Mouse (Mus musculus): Measurements from ENCODE around the gene Dync1li1. TPM values are rescaled to one million over a fixed set of nuclear protein-coding genes. Genes with fewer than 3 reads are reported as not detected.

Gene Dync1li1
- polyA plus RNA-seq, 1 experiment from 2014 or later: 84.0 TPM

- Histone ChIP-seq H3K9me3 (ENCODE audit: control insufficient read depth, low read length) (no peaks in the 10 kb centered on the region), H3K4me3 (ENCODE audit: low read depth, low read length) (no peak overlapping the region), H3K4me1 (replicated peaks; ENCODE audit: control insufficient read depth, insufficient read depth, low read length) (no peaks in the 10 kb centered on the region), H3K36me3 (ENCODE audit: control insufficient read depth, insufficient read depth, low read length) (no peaks in the 10 kb centered on the region), H3K9ac (ENCODE audit: low read length) (no peak overlapping the region), H3K4me2 (ENCODE audit: low read depth, low read length, severe bottlenecking) (no peak overlapping the region), H3K27ac (ENCODE audit: low read depth, low read length) (no peak overlapping the region), H3K27me3 (ENCODE audit: control insufficient read depth, insufficient read depth, low read length) (no peaks in the 10 kb centered on the region)
- DNase-seq (ENCODE audit: low spot score): no peak
- 92% methylated on average over 15 of the region's 16 CpGs for WGBS
- no peak for ATAC-seq (replicated peaks; ENCODE audit: low FRiP score)
Observed at GRCm38 (mm10) chr9:114699882-114700665, 11.5 kb downstream of the Dync1li1 start.

GRCm38 (mm10) chr9:114701031-114701430 lies 12.4 kb downstream of the Dync1li1 start:
- Histone ChIP-seq H3K4me3 (ENCODE audit: low read depth, low read length) (no peak overlapping the region), H3K27me3 (ENCODE audit: control insufficient read depth, insufficient read depth, low read length) (no peaks in the 10 kb centered on the region), H3K36me3 (ENCODE audit: control insufficient read depth, insufficient read depth, low read length) (no peaks in the 10 kb centered on the region; the same call in 1 of the 2 replicates), H3K4me1 (replicated peaks; ENCODE audit: control insufficient read depth, insufficient read depth, low read length) (no peaks in the 10 kb centered on the region), H3K4me2 (ENCODE audit: low read depth, low read length, severe bottlenecking) (no peak overlapping the region), H3K9ac (ENCODE audit: low read length) (no peak overlapping the region), H3K9me3 (ENCODE audit: control insufficient read depth, low read length) (no peaks in the 10 kb centered on the region), H3K27ac (ENCODE audit: low read depth, low read length) (no peak overlapping the region)
- no peak for DNase-seq (ENCODE audit: low spot score)
- 94% methylated on average over 2 of the region's 2 CpGs for WGBS
- ATAC-seq (replicated peaks; ENCODE audit: low FRiP score): no peak

- WGBS: 92% methylated on average over 4 of the region's 4 CpGs
- Histone ChIP-seq H3K4me1 (replicated peaks; ENCODE audit: control insufficient read depth, insufficient read depth, low read length) (no peaks in the 10 kb centered on the region), H3K27ac (ENCODE audit: low read depth, low read length) (no peak overlapping the region), H3K4me3 (ENCODE audit: low read depth, low read length) (no peak overlapping the region), H3K36me3 (ENCODE audit: control insufficient read depth, insufficient read depth, low read length) (no peaks in the 10 kb centered on the region; the same call in 1 of the 2 replicates), H3K4me2 (ENCODE audit: low read depth, low read length, severe bottlenecking) (no peak overlapping the region), H3K9ac (ENCODE audit: low read length) (no peak overlapping the region), H3K9me3 (ENCODE audit: control insufficient read depth, low read length) (no peaks in the 10 kb centered on the region), H3K27me3 (ENCODE audit: control insufficient read depth, insufficient read depth, low read length) (no peaks in the 10 kb centered on the region)
- DNase-seq (ENCODE audit: low spot score) (no peak), ATAC-seq (replicated peaks; ENCODE audit: low FRiP score) (no peak)
Observed at GRCm38 (mm10) chr9:114701921-114702320, 13.3 kb downstream of the Dync1li1 start.

- WGBS: 91% methylated on average over 4 of the region's 4 CpGs
- Histone ChIP-seq H3K9me3 (ENCODE audit: control insufficient read depth, low read length) (no peaks in the 10 kb centered on the region), H3K4me3 (ENCODE audit: low read depth, low read length) (no peak overlapping the region), H3K4me1 (replicated peaks; ENCODE audit: control insufficient read depth, insufficient read depth, low read length) (no peaks in the 10 kb centered on the region), H3K36me3 (ENCODE audit: control insufficient read depth, insufficient read depth, low read length) (no peaks in the 10 kb centered on the region; the same call in 1 of the 2 replicates), H3K4me2 (ENCODE audit: low read depth, low read length, severe bottlenecking) (no peak overlapping the region), H3K9ac (ENCODE audit: low read length) (no peak overlapping the region), H3K27ac (ENCODE audit: low read depth, low read length) (no peak overlapping the region), H3K27me3 (ENCODE audit: control insufficient read depth, insufficient read depth, low read length) (no peaks in the 10 kb centered on the region)
- DNase-seq (ENCODE audit: low spot score) (no peak), ATAC-seq (replicated peaks; ENCODE audit: low FRiP score) (no peak)
Observed at GRCm38 (mm10) chr9:114707805-114708204, 19.2 kb downstream of the Dync1li1 start.

- WGBS: 84% methylated on average over 7 of the region's 7 CpGs
- no peaks in the 10 kb centered on the region for H3K9me3 ChIP-seq (ENCODE audit: control insufficient read depth, low read length)
- no peak overlapping the region for H3K9ac ChIP-seq (ENCODE audit: low read length)
- H3K27me3 ChIP-seq (ENCODE audit: control insufficient read depth, insufficient read depth, low read length): no peaks in the 10 kb centered on the region
- no peak overlapping the region for H3K4me3 ChIP-seq (ENCODE audit: low read depth, low read length)
- H3K36me3 ChIP-seq (ENCODE audit: control insufficient read depth, insufficient read depth, low read length): no peaks in the 10 kb centered on the region; the same call in 1 of the 2 replicates
- ATAC-seq (replicated peaks; ENCODE audit: low FRiP score) (no peak), DNase-seq (ENCODE audit: low spot score) (no peak)
- H3K4me2 ChIP-seq (ENCODE audit: low read depth, low read length, severe bottlenecking): no peak overlapping the region
- H3K4me1 ChIP-seq (replicated peaks; ENCODE audit: control insufficient read depth, insufficient read depth, low read length): no peaks in the 10 kb centered on the region
- H3K27ac ChIP-seq (ENCODE audit: low read depth, low read length): no peak overlapping the region
Observed at GRCm38 (mm10) chr9:114710345-114710744, 21.8 kb downstream of the Dync1li1 start.

DNA sequence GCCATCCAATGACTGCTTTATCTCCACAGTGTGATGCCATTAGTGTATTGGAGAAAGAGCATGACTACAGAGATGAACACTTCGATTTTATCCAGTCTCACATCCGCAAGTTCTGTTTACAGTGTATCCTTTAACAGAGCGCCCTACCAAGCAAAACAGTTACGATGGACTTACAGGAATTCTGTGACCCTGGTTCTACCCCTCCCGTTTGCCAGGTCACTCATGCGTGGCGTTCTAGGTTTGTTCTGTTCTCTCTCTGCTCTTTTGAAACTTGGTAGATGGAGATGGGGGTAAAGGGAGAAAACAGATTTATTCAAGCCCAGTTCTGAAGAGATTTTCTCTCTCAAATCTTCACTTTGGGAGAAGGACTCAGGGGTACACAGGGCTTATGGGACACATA lies 24.9 kb downstream of the Dync1li1 start:
- no peak overlapping the region for H3K4me2 ChIP-seq (ENCODE audit: low read depth, low read length, severe bottlenecking)
- no peaks in the 10 kb centered on the region for H3K9me3 ChIP-seq (ENCODE audit: control insufficient read depth, low read length)
- H3K27me3 ChIP-seq (ENCODE audit: control insufficient read depth, insufficient read depth, low read length): no peaks in the 10 kb centered on the region
- WGBS: 92% methylated on average over 7 of the region's 7 CpGs
- no peak overlapping the region for H3K27ac ChIP-seq (ENCODE audit: low read depth, low read length)
- DNase-seq (ENCODE audit: low spot score) (no peak), ATAC-seq (replicated peaks; ENCODE audit: low FRiP score) (no peak)
- H3K9ac ChIP-seq (ENCODE audit: low read length): no peak overlapping the region
- no peak overlapping the region for H3K4me3 ChIP-seq (ENCODE audit: low read depth, low read length)
- H3K36me3 ChIP-seq (ENCODE audit: control insufficient read depth, insufficient read depth, low read length): no peaks in the 10 kb centered on the region; the same call in 1 of the 2 replicates
- H3K4me1 ChIP-seq (replicated peaks; ENCODE audit: control insufficient read depth, insufficient read depth, low read length): no peaks in the 10 kb centered on the region

DNA sequence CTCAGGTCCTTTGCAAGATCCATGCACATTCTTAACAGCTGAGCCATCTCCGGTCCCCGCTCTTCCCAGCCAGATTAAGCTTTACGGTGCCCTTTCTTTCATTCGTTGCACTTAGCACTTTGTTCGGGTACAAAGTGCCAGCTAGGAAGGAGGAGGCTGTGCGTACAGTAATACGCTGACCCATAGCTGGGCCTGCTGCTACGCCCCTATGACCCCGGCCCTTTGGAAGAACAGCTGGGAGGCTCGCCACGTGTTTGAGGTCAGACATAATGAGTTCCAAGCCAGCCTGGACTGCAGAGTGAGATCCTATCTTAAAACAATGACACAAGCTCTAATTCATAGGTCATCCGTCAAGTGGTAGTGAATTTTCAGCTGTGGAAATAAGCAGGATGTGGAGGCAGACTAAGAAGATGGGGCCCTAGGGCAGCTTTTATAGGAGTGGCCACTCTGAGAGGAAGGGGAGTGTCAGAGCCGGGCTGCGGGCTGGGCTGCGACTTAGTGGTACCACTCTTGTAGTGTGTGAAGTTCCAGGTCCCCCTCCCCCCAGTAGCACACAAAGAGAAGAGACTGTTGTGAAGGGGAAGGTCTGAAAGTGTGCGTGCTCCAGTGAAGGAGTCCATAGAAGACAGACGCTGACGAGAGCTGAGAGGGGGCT lies 28.2 kb downstream of the Dync1li1 start:
- no peak for DNase-seq (ENCODE audit: low spot score)

DNA sequence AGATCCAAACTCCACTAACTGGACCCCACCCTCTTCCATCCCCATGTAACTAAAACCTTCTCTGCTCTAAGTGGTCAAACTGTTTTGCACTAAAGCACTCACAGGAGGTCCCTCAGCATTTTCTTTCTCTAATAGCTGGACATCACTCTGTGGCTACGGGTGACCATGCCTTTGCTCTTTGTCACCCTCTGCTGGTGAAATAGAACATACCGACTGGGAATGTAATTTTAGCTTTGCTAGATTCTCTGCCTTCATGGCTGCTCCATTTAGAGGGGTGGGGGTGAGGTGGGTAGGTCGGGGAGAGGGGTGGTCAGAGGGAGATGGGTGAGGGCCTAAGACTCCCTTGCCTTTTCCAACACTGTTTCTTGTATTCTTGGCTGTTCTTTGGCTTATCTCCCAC lies 38.7 kb downstream of the Dync1li1 start:
- WGBS: 2% methylated on average over 3 of the region's 3 CpGs
- H3K9me3 ChIP-seq (ENCODE audit: control insufficient read depth, low read length): no peaks in the 10 kb centered on the region
- H3K4me1 ChIP-seq (replicated peaks; ENCODE audit: control insufficient read depth, insufficient read depth, low read length): no peaks in the 10 kb centered on the region
- H3K4me3 ChIP-seq (ENCODE audit: low read depth, low read length): no peak overlapping the region
- no peak overlapping the region for H3K27ac ChIP-seq (ENCODE audit: low read depth, low read length)
- no peak for DNase-seq (ENCODE audit: low spot score)
- H3K27me3 ChIP-seq (ENCODE audit: control insufficient read depth, insufficient read depth, low read length): no peaks in the 10 kb centered on the region
- H3K36me3 ChIP-seq (ENCODE audit: control insufficient read depth, insufficient read depth, low read length): peaks cover 2% of the 10 kb centered on the region
- ATAC-seq (replicated peaks; ENCODE audit: low FRiP score): no peak
- H3K9ac ChIP-seq (ENCODE audit: low read length): no peak overlapping the region
- H3K4me2 ChIP-seq (ENCODE audit: low read depth, low read length, severe bottlenecking): no peak overlapping the region

More for the DNA sequence above, 28.2 kb downstream of the Dync1li1 start:
- H3K27ac ChIP-seq (ENCODE audit: low read depth, low read length): no peak overlapping the region
- H3K9ac ChIP-seq (ENCODE audit: low read length): no peak overlapping the region
- H3K4me1 ChIP-seq (replicated peaks; ENCODE audit: control insufficient read depth, insufficient read depth, low read length): no peaks in the 10 kb centered on the region
- no peak overlapping the region for H3K4me3 ChIP-seq (ENCODE audit: low read depth, low read length)
- H3K4me2 ChIP-seq (ENCODE audit: low read depth, low read length, severe bottlenecking): no peak overlapping the region
- 86% methylated on average over 18 of the region's 18 CpGs for WGBS
- H3K27me3 ChIP-seq (ENCODE audit: control insufficient read depth, insufficient read depth, low read length): no peaks in the 10 kb centered on the region
- peaks cover 3% of the 10 kb centered on the region; the same call in 1 of the 2 replicates for H3K36me3 ChIP-seq (ENCODE audit: control insufficient read depth, insufficient read depth, low read length)
- no peak for ATAC-seq (replicated peaks; ENCODE audit: low FRiP score)
- H3K9me3 ChIP-seq (ENCODE audit: control insufficient read depth, low read length): no peaks in the 10 kb centered on the region
